Mouse (Mus musculus) embryonic facial prominence, embryonic 10.5 days (tissue): ENCODE results near the gene Proca1. TPM values are rescaled to one million over a fixed set of nuclear protein-coding genes. Genes with fewer than 3 reads are reported as not detected.

Source experiments
- DNase-seq: peaks from one replicate; pipeline ENCODE4 v3.0.0-alpha.2; 2017; ENCODE audit warnings: low spot score
- H3K27ac ChIP-seq: fragments of 300-500 bp; sonication (generic); replicated peaks from 2 replicates; pipeline ENCODE4 v1.5.1; 2016; ENCODE audit warnings: mild to moderate bottlenecking
- H3K27me3 ChIP-seq: fragments of 300-500 bp; sonication (generic); replicated peaks from 2 replicates; pipeline ENCODE4 v1.6.1; 2016; ENCODE audit warnings: low read depth, mild to moderate bottlenecking; ENCODE audit not compliant: poor library complexity, severe bottlenecking
- H3K36me3 ChIP-seq: fragments of 300-500 bp; sonication (generic); replicated peaks from 2 replicates; pipeline ENCODE4 v1.6.1; 2016; ENCODE audit warnings: mild to moderate bottlenecking, moderate library complexity
- H3K4me1 ChIP-seq: fragments of 300-500 bp; sonication (generic); 2 replicates; pipeline ENCODE4 v1.6.1; 2016
- H3K4me3 ChIP-seq: fragments of 300-500 bp; sonication (generic); 2 replicates; pipeline ENCODE4 v1.5.1; 2016; ENCODE audit warnings: mild to moderate bottlenecking, moderate library complexity
- H3K9me3 ChIP-seq: fragments of 300-500 bp; sonication (generic); 2 replicates; pipeline ENCODE4 v1.6.1; 2016; ENCODE audit warnings: mild to moderate bottlenecking
- WGBS: fragments of 180-500 bp; shearing (Covaris S2); methylation state at CpG from one replicate; pipeline ENCODE4 v1.1.7; 2016; 5-methylcytosine and 5-hydroxymethylcytosine counted together
- polyA plus RNA-seq: library from polyadenylated mRNA; unstranded; fragments of >200 nt; fragmentation: Nextera tagmentation; extraction: Ambion mirVana; gene quantifications from 2 replicates; pipeline ENCODE4 v1.2.1, GENCODE M21; 2016

The Proca1 gene
- polyA plus RNA-seq, 1 experiment from 2014 or later = 2.3 TPM

DNA sequence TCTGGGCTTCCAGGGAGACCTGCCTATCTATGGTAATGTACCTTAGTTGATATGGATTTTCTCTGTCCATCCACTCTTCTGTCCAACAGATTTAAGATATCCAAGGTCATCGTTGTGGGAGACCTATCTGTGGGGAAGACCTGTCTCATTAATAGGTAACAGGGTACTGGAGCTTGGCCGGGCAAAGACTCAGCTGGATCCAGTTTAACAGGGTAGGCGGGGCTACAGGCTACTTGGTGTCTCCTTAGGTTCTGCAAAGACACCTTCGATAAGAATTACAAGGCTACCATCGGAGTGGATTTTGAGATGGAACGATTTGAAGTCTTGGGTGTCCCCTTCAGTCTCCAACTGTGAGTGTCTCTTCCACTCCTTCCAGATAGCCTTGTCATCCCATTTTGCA lies 3.2 kb upstream of the Proca1 start:
- no peak for DNase-seq
- peaks cover 45% of the 10 kb centered on the region for H3K4me1 ChIP-seq
- WGBS = 65% methylated on average over 6 of the region's 6 CpGs
- peak overlapping the region; percentile 90 for H3K4me3 ChIP-seq
- H3K36me3 ChIP-seq = peaks cover 40% of the 10 kb centered on the region
- H3K27me3 ChIP-seq = no peaks in the 10 kb centered on the region; the same call in 1 of the 2 replicates
- H3K9me3 ChIP-seq = 0 out of 2 replicates have a peak, but pooled peaks cover 3% of the 10 kb centered on the region
- H3K27ac ChIP-seq = peak overlapping the region; percentile 100

DNA sequence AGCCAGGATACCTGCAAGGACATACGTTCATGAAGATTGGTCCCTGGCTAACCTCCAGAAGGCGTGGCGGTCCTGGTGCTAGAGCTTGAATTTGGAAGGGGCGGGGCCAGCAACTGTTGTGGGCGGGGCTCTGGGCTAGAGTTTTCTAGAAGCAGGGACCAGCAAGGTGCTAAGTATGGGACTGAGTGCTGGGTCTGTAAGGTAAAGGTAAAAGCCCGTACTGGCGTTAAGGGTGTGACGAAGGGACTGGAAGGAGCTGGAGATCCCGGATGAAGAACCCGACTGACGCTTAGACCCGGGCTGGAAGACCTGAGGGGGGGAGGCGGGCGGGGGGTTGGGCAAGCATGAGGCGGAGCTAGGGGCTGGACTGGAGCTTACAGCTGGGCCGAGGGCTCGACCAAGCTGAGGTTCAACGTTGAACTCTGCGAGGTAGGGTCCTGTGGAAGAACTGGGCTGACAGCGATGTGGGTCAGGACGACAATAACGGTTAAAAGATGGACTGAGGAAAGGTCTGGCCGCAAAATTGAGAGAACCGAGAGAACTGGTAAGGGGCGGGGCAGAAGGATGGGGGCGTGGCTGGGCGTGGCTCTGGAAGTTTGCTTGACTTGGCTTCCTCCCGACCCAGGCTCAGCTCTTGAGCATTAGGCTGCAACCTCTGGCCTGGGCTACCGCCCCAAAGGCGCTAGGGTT lies 1.4 kb downstream of the Proca1 start:
- WGBS = 3% methylated on average over 30 of the region's 30 CpGs
- H3K27me3 ChIP-seq = no peaks in the 10 kb centered on the region
- 0 out of 2 replicates have a peak, but pooled peaks cover 3% of the 10 kb centered on the region for H3K9me3 ChIP-seq
- H3K4me3 ChIP-seq = peak overlapping the region; percentile 58
- H3K36me3 ChIP-seq = peaks cover 40% of the 10 kb centered on the region
- peak overlapping the region; percentile 60 for H3K27ac ChIP-seq
- peak; percentile 83 for DNase-seq
- H3K4me1 ChIP-seq = peaks cover 27% of the 10 kb centered on the region

DNA sequence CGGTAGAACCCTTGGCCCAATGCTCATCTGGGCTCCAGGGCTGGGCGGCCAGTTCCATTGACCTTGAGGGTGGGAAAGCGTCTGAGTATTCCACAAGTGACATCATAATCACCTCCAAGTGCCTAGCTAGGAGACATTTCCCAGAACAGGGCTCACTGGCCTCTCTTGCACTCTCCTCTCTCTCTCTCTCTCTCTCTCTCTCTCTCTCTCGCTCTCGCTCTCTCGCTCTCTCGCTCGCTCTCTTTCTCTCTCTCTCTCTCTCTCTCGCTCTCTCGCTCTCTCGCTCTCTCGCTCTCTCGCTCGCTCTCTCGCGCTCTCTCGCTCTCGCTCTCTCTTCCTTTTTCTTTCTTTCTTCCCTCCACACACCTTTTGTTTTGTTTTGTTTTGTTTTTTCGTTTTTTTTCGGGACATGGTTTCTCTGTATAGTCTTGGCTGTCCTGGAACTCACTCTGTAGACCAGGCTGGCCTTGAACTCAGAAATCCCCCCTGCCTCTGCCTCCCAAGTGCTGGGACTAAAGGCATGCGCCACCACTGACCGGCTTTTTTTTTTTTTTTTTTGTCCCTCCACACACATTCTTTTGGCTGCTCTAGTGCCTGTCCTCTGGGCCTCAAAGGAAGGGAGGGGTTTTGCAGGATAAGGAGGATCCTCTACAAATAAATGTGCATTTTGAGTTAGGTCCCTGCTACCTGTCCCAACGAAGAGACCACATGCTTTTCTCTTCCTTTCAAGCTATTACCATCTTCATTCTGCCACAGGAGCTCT lies 2.1 kb downstream of the Proca1 start:
- no peaks in the 10 kb centered on the region for H3K27me3 ChIP-seq
- H3K36me3 ChIP-seq = peaks cover 38% of the 10 kb centered on the region
- H3K4me3 ChIP-seq = peak overlapping the region; percentile 58
- 57% methylated on average over 23 of the region's 23 CpGs for WGBS
- peaks cover 19% of the 10 kb centered on the region for H3K4me1 ChIP-seq
- DNase-seq = no peak
- 0 out of 2 replicates have a peak, but pooled peaks cover 3% of the 10 kb centered on the region for H3K9me3 ChIP-seq
- H3K27ac ChIP-seq = peak overlapping the region; percentile 60

DNA sequence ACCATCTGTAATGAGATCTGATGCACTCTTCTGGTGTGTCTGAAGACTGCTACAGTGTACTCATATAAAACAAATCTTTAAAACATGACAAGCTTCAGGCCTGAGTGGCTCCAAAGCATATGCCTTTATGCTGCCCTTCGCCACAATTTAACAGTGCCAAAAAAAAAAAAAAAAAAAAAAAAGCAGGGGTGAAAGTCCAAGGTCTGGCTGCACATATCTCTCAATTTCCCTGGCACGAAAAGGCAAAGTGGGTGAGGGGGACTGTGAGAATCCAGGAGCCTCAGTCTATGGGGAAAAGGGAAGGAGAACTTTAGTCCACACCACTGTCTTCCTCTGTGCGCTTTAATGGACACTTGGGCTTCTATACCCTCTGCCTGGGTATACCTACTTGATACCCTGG lies 9.2 kb downstream of the Proca1 start:
- peaks cover 49% of the 10 kb centered on the region for H3K36me3 ChIP-seq
- no peaks in the 10 kb centered on the region for H3K9me3 ChIP-seq
- no peak overlapping the region for H3K27ac ChIP-seq
- peaks cover 5% of the 10 kb centered on the region; the same call in 1 of the 2 replicates for H3K4me1 ChIP-seq
- H3K27me3 ChIP-seq = no peaks in the 10 kb centered on the region
- no peak overlapping the region for H3K4me3 ChIP-seq
- 95% methylated on average over 3 of the region's 3 CpGs for WGBS
- DNase-seq = no peak

DNA sequence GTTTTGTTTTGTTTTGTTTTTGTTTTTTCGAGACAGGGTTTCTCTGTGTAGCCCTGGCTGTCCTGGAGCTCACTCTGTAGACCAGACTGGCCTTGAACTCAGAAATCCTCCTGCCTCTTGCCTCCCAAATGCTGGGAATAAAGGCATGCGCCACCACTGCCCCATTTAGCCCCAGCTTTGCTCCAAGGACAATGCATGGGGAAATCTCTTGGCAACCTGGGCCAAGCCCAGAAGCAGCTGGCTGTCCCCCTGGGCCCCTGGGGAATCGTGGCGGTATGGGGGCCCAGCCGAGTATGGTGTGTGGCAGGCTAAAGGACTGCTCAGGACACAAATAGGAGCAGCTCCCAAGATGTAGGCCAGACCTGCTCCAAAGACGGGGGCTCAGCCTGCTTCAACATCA lies 11.1 kb downstream of the Proca1 start:
- Histone ChIP-seq H3K27me3 (no peaks in the 10 kb centered on the region), H3K36me3 (peaks cover 68% of the 10 kb centered on the region), H3K4me3 (no peak overlapping the region), H3K27ac (no peak overlapping the region), H3K9me3 (no peaks in the 10 kb centered on the region), H3K4me1 (peaks cover 5% of the 10 kb centered on the region; the same call in 1 of the 2 replicates)
- WGBS = 87% methylated on average over 6 of the region's 6 CpGs
- DNase-seq = no peak

DNA sequence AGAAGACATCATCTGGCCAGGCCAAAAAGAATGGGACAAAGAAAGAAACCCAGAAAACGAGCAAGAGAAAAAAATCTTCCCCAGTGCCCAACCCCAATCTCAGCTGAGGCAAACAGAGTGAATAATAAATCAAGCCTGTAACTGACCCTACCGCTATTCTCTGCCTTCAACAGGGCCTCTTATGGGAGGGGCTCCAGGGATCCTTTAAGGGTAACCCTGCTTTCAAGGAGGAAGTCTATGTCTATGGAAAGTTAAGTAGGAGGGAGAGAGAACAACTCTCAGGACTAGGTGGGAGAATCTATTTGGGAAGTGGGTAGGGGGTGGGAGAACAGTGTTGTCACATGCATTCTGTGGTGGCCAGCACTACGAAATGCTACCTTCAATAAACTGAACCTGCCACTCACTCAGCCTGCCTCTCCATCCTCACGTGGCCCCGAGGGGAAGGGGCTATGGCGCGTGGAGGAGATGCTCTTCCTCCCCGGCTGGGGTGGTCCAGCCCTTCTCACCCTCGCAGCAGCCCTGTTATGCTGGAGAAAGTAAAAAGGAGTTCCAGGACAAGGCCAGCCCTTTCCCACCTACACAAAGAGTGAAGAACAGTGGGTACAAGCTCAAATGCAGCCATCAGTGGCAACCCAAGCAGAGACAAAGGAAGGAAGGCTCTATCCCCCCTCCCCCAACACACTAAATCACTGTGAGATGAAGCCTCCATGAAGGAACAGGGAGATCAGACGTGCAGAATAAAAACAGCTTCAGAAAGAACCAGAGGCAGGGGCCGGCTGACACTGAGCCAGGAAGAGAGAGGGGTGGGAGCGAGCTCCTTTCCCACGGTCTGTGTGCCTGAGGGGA lies 12.4 kb downstream of the Proca1 start:
- no peaks in the 10 kb centered on the region for H3K27me3 ChIP-seq
- H3K27ac ChIP-seq = peak overlapping the region; percentile 1; the same call in 1 of the 2 replicates
- no peaks in the 10 kb centered on the region for H3K9me3 ChIP-seq
- H3K36me3 ChIP-seq = peaks cover 81% of the 10 kb centered on the region
- no peak for DNase-seq
- peak overlapping the region; percentile 12; the same call in 1 of the 2 replicates for H3K4me3 ChIP-seq
- peaks cover 5% of the 10 kb centered on the region; the same call in 1 of the 2 replicates for H3K4me1 ChIP-seq
- 84% methylated on average over 13 of the region's 13 CpGs for WGBS

DNA sequence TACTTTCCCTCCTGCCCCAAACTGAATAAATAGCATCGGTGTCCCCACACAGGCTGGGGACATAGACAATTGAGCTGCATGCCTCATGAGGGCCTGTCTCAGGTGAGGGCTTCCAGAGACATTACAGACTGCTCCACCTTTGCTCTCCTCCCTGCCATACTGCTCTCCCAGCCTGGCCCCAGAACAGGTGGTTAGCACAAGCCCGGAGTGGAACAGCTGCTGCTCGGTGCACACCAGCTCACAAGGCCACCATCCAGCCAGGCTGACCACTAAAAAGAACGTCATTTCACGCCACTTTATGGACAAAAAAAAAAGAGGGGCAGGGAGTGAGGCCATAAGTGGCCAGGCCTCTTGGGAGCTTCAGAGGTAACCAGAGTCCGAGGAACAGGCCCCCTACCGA lies 14.0 kb downstream of the Proca1 start:
- WGBS = 92% methylated on average over 7 of the region's 7 CpGs
- H3K4me1 ChIP-seq = peaks cover 5% of the 10 kb centered on the region; the same call in 1 of the 2 replicates

DNA sequence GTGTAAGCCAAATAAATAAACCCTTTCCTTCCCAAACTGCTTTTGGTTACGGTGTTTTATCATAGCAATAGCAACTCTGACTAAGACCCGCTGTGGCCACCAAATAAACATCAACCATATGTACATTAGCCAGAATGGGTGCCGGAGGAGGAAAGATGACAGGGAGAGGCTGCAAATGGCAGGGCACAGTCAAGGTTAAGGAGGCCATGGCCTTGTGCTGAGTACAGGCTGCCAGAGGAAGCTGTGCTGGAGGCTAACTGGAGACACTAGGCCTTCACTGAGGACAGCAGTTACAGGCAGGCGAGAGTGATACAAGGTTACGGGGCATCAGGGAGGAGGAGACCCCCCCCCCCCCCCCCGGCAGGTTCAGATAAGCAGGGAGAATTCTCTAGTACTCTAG lies 16.7 kb downstream of the Proca1 start:
- Histone ChIP-seq H3K4me1 (peaks cover 5% of the 10 kb centered on the region; the same call in 1 of the 2 replicates), H3K4me3 (no peak overlapping the region), H3K27me3 (no peaks in the 10 kb centered on the region), H3K9me3 (no peaks in the 10 kb centered on the region), H3K27ac (no peak overlapping the region), H3K36me3 (peaks cover 100% of the 10 kb centered on the region)
- DNase-seq = no peak
- WGBS = 90% methylated on average over 6 of the region's 6 CpGs

More for the DNA sequence above, 14.0 kb downstream of the Proca1 start:
- no peak for DNase-seq
- Histone ChIP-seq H3K36me3 (peaks cover 97% of the 10 kb centered on the region), H3K27me3 (no peaks in the 10 kb centered on the region), H3K4me3 (no peak overlapping the region), H3K9me3 (no peaks in the 10 kb centered on the region), H3K27ac (no peak overlapping the region)

DNA sequence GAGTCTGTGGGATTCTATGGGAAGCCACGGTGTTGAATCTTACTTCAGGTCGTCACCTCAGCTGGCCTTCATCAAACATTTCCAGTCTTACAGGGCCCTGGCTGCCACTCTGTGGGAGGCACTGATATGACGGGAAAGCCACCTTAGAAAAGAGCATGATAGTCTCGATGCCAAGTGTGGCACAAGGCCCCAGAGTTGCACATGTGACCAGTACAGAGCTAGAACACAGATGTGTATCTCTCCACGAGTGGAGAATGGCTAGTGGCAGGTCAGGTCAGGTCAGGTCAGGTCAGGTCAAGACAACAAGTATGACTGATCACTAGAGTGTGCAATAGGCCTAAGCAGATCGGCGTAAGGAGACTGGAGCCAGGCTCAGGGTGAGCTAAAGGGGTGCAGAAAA lies 17.4 kb downstream of the Proca1 start:
- H3K4me3 ChIP-seq = no peak overlapping the region
- H3K36me3 ChIP-seq = peaks cover 100% of the 10 kb centered on the region
- no peaks in the 10 kb centered on the region for H3K9me3 ChIP-seq
- H3K27ac ChIP-seq = no peak overlapping the region
- no peaks in the 10 kb centered on the region for H3K27me3 ChIP-seq
- DNase-seq = no peak
- H3K4me1 ChIP-seq = peaks cover 4% of the 10 kb centered on the region; the same call in 1 of the 2 replicates
- 71% methylated on average over 7 of the region's 7 CpGs for WGBS

DNA sequence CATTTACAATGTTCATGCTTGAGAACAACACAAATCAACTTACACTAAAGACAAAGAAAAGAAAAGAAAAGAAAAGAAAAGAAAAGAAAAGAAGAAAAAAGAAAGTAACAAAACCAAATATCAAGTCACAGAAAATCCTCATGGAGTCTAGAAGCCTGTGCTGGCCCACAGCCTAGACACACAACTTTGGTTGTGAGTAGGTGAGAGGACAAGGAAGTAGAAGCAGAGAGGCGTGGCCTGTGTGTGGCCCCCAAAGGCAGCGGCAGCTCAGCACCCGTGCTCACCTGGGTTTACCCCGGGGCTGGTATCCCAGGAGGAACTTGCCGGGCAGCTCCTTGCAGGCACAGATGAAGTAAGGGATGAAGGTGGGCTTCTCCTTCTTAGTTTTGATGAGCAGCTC lies 18.3 kb downstream of the Proca1 start:
- Histone ChIP-seq H3K36me3 (peaks cover 100% of the 10 kb centered on the region), H3K9me3 (no peaks in the 10 kb centered on the region), H3K27me3 (no peaks in the 10 kb centered on the region), H3K4me3 (no peak overlapping the region), H3K4me1 (no peaks in the 10 kb centered on the region), H3K27ac (no peak overlapping the region)
- 94% methylated on average over 5 of the region's 5 CpGs for WGBS
- no peak for DNase-seq

DNA sequence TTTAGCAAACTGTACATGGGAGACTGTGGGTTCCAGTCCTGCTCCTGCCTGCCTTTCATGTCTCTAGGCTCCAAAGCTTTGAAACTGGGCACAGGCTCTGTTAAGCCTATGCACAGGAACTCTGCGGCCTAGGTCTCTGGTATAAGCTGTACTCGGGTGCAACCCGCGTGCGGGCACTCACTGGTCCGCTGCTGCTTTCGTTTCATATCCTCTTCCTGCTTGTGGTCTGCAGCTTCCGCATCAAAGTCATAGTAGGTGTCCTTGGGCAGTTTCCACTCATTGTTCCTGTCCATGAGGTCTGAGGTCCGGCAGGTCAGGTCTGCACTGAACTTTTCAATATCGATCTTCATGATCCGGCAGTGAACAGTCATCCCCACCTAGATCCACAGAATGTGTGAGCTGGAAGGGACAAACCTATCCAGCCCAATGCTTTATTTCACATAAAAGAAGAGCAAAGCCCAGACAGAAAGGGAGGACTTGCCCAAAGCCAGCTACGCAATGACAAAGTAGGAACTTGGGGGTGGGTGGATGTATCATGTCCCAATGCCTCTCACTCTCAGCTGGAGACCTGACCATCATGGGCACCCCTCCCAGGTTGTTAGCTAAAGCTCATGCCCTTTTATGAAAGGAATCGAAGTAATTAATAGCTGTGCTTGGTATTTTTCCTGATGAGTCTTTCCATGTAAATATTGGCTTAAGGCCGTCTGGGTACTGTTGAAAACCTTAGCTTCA lies 20.1 kb downstream of the Proca1 start:
- H3K27ac ChIP-seq = no peak overlapping the region
- no peak for DNase-seq
- H3K27me3 ChIP-seq = no peaks in the 10 kb centered on the region
- H3K4me1 ChIP-seq = no peaks in the 10 kb centered on the region
- no peaks in the 10 kb centered on the region for H3K9me3 ChIP-seq
- peaks cover 100% of the 10 kb centered on the region for H3K36me3 ChIP-seq
- WGBS = 95% methylated on average over 14 of the region's 14 CpGs
- no peak overlapping the region for H3K4me3 ChIP-seq
